Mouse (Mus musculus): ENCODE results near the gene Top2a. TPM values are rescaled to one million over a fixed set of nuclear protein-coding genes. Genes with fewer than 3 reads are reported as not detected.

The Top2a gene
- 100 to 1,000 TPM; 118 to 121 TPM for polyA plus RNA-seq (2017; shearing (Covaris generic))

DNA sequence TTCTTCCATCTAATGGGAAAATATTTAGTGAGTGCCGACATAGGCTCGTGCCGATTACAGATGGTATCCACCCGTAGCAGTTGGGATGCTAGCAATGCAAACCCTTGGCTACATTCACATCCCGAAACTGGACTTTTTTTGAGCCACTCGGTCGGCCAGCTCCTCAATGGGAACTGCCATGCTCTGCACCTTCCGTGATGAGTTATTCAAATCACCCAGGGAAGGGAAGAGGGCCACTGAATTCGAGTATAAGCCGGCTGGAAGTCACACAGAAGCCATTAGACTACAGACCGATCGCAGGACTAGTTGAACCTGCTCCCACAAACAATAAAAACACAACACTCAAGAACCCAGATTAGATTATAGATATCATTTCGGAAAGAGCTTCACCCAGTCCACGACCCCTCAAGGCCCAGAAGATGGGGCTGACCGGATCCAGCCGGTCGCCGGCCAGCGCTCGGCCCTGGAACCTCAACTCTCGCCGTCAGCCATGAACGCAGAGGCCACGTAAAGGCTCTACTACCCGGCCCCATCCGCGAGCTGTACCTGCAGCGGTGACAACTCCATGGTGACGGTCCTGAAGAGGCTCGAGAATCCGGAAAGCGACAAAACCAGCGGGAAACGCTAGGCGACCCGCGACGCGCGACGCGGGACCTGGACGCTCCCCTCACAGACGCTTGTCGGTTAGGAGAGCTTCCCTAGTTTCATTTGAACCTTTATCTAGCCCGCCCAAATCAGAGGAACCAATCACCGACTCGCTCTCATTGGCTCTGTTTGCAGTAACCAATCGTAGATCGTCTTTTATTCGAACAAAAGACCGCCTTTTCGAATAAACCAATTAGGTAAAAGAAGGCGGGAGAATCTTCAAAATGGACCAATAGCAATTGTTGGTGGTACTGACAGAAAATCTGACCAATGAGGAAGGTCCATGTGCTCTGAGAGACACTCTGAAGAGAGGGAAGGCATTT, at the start of gene Top2a:
Top2a (minus strand) TSS at position 690 of the 968 bp plus-strand sequence.
- ATAC-seq = peak; percentile 95

DNA sequence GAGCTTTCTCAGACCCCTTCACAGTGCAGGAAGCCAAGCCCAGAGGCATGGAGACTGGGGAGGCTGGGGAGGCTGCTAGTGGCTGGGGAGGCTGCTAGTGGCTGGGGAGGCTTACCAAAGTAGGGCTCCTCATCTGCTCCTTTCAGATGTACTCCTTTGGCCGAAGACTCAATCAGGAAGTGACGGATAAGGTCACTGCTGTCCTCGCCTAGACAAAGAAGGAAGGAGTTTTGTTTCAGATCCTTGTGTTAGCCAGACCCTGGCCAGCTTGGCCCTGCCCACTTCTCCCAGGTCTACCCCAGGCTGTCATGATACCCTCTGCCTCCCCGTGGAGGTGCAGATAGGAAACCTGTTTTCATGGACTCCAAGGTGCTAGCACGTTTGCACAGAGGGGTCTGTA, 49.8 kb upstream of the Top2a start:
- no peak for ATAC-seq

DNA sequence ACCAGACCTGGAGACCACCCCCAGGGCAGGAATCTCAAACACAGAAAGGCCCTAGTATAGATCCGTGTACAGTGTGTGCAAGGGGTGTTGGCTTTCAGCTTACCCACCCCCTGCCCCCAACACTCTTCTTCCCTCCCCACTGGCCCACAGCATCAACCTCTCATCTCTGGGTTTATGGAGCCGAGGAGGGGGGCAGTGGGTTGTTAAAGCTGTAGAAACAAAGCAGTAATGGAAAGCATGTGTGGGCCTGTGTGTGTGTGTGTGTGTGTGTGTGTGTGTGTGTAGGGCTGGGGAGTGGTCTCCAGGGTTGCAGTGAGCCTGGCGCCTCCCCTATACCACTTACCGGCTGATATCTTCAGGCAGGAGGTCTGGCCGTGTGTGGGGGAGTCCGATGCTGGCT, 47.9 kb upstream of the Top2a start:
- ATAC-seq = no peak

DNA sequence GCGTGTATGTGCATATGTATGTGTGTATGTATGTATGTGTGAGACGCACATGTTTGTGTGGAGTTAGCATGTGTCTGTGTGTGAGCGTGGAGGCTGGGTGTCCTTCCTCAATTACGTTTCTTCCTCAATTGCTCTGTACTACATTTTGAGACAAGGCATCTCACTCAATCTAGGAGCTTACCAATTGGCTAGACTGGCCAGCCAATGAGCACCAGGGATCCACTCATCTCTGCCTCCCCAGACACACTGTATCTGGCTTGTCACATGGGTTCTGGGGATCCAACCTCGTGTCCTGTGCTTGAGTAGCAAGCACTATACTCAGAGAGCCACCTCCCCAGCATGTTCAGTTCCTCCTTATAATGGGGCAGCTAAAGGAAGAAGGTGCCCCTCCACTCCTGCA, 44.5 kb upstream of the Top2a start:
- no peak for ATAC-seq

DNA sequence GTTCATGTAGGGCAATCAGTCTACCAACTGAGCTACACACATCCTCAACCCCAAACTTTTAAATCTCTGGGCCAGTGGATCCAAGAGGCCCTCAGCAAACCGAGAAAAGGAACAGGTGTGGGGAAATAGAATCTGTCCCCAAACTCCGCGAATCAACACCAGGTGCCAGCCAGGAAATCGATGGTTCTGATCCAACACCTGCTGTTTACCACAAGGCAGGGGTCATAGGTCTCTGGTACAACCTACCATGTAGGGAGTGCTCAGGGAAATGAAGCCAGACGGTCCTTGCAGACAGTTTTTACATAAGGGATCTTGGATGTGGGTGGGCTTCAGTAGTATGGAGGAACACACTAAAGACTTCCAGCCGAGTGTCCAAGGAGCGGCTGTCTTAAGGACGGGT, 43.6 kb upstream of the Top2a start:
- ATAC-seq = no peak

DNA sequence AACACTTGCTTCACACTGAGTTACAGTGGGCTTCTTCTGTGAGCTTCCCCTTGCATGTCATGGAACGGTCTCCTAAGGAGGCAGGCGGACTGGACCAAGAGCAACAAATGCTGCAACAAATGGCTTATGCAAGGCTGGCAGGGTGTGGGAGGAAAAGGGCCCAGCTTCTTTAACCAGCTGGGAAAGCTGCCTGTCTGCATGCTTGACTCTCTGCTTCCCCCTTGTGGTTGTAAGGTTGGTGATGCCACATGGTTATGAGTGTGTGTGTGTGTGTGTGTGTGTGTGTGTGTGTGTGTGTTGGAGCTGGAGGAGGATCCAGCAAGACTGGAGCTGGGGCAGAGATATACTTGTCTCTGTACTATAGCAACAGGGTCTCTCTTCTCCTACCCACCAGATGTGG, 42.0 kb upstream of the Top2a start:
- no peak for ATAC-seq

DNA sequence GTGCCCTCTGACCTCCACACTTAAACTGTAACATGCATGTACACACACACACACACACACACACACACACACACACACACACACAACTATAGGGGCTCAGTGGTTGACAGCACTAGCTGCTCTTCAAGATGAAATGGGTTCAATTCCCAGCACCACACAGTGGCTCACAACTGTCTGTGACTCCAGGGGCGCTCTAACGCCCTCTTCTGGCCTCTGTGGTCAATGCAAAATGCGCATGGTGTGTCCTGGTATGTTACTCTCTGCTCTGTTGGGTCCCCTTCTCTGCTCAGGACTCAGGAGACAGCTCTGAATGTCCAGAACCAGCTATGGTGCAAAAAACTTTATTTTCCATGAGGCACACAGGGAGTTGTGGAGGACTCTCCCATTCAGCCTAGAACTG, 41.4 kb upstream of the Top2a start:
- ATAC-seq = no peak

DNA sequence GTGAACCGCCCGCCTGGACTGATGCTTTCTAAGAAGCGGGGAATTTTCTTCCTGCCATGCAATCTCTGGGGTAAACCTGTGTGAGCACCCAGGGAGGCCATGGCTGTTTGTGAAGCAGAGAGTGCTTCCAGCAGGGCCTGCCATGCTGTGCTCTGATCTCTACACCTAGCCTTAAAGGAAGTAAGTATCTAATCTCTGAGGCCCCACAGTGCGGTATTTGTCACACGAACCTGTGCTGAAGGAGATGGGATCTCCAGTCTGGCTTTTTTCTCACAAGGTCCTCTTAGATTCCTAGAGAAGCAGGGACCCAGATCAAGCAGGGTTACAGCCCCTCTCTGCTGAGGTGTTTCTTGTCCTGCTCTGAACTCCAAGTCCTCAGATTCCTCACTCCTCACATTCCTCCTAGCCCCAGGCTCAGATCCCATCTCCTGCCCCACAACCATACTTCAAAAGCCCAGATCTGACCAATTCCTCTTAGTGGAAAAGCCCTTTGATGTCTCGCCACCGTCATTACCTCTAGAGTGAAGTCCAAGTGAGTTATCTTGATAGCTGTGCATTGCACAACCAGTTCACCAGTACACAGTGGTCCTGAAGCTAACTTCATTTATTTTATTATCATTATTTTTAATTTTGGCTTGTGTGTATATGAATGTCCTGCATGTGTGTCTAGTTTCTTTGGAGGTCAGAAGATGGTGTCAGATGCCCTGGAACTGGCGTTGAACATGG, 39.6 kb upstream of the Top2a start:
- no peak for ATAC-seq

DNA sequence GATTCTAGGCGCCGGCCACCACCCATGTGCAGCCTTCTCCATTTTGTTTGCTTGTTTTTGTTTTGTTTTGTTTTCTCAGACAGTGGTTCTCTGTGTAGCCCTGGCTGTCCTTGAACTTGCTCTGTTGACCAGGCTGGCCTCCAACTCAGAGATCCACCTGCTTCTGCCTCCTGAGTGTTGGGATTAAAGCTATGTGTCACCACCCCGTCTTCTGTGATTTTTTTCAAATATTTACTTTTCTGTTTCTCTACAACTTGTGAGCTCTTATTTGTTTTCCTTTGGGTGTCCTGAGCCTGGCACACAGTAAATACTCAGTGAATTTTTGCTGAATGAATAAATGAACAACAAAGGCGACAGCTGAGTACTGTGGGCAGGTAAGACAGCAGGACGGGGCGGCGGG, 38.7 kb upstream of the Top2a start:
- ATAC-seq = no peak

DNA sequence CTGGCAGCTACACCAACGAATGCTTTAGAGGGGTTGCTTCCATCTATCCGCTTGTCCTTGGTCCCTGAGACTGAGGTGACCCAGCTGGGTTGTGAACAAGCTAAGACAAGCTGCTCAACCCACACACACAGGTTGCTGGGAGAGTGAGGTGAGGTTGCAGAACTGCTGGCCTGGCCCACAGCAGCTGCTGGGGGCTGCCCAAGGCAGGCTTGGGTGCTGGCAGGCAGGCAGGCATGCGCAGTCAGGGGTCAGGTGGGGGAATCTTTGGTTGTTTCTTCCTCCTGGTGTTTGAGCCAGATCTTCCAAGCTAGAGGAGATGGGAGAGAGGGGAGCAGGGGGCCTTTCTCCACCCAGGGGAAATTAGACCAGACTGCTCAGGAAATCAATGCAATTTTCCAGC, 36.4 kb upstream of the Top2a start:
- ATAC-seq = no peak

DNA sequence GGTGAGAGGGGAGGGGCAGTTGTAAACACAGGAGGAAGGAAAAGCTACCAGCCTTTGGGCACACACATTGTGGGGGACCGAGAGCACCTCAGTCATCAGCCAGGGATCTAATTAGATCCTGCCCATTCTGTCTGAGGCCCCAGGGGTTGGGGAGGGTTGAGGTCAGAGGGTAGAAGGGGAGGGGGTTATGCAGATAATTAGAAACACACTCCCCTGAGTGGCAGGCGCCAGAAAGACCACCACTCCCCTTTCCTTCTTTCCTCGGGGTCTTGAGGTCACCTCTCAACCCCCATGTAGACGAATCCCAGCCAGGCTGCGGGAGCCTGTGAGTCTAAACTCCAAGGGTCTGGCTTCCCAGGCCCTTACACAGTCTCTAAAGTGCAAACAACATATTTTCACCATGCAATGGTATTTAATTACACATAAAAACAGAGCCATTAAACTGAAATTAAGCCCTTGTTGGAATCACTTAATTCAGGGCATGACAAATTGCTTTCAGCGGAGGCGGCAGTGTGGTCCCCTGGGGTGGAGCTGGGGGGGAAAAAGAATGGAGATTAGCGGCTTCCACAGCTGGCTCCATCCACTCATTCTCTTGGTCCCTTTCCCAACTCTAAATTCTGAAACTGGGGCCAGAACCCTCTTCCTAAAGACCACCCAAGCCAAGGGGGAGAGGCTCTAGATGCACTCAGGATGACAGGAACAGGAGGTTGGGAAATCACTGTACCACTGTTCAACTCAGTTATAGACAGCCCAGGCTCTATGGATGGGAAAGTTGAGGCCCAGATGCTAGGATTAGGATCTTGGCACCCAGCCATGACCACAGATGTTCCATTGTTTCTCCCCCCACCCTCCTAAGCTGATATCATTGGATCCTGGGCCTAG, 31.8 kb upstream of the Top2a start:
- no peak for ATAC-seq

DNA sequence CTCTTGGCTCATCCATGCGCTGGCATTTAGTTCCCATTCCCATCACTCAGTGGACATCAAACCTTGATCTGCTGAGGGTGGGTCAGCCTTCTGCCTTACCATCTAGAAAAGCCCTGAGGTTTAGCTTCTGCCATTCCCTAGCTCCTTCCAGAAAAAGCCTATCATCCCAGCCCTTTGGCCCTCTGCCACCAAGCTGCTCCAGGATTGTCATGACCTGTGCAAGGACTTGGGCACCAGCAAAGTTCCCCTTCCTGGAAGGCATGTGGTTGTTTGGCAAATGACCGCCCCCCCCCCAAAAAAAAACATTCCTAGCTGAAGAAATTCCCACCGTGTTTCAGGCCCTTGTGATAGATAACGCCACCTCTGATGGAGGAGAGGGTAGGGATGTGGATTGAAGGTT, 31.2 kb upstream of the Top2a start:
- no peak for ATAC-seq

DNA sequence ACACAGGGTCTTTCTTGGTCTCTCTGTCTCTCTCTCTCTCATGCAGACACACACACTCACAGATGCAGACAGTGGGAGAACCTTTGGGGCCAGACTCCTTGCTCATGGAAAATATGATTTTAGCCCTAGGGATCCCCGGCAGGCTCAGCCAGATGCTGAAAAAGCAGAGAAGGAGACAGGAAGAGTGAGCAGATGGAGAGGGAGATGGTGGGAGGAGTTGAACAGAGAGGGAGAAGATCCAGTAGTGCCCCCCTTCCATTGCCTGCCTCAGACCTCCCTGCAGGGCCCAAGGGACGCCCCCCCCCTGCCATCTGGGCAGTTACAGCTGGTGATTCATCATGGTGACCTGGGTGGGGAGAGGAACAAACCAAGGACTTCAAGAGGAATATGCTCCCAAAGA, 23.7 kb upstream of the Top2a start:
- ATAC-seq = no peak

DNA sequence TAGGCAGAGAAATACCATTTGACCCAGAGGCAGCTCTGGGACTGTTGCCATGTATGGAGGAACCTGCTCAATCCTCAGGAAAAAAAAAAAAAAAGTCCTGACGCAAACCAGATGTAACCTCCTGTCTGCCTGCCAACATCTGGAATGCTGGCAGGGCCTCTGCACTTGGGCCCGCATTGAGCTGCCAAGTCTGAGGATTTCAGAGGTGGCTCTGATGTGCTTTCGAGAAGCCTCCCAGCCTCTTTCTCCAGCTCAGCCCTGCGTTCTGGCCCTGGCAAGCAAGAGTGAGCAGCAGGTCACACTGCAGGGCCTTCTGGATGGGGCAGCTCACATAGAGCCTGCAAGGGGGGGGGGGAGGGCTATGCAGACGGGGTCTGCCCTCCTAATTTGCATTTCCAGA, 23.1 kb upstream of the Top2a start:
- ATAC-seq = no peak

DNA sequence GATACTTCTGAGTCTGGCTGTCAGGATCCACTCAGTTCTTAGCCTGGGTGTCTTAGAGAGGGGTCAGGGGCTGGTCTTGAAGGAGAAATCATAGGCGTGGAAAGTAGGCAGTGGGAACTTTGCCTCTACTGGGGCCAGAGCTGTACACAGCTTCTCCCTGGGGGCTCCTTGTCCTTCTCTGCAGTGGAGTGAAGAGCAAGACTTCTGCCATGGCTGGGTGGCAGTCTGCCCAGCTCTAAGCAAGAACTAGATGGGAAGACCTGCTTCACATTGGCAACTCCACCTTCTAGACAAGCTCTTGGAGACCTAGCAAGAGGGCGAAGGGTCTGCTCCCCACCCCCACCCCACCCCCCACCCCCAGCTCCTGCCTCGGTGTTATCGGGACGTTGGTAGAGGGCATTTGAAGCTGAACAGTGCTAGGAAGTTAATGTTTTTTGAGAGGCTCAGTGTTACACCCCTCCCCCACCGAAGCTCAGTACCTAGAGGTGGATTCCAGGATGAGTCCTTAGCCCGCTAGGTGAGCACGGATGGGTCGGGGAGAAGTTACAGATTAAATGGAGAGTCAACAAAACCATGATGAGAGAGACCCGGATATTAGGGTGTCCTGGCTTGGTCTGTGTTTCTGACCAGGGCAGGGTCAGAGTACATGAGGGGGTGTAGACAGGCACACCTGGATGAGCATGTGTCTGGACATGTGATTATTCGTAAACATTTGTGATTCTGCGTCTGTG, 21.3 kb upstream of the Top2a start:
- no peak for ATAC-seq

DNA sequence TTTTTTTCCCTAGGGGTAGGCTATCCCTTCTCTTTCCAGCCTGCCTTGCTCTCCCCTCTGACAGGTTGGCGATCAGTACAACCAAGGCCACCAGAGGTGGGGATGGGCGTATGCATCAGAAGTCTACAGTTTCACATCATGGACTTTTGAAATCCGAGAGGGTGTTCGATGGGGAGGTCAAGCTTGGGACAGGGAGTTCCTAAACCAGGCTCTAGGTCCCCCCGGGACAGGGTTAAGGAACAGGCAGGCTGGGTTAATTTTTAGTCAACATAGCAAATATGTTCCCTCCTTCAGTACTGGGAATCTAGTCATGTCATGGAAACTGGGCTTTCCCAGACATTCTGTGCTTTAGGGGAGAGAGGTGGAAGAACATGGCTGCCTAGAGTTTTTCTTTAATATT, 20.3 kb upstream of the Top2a start:
- no peak for ATAC-seq

DNA sequence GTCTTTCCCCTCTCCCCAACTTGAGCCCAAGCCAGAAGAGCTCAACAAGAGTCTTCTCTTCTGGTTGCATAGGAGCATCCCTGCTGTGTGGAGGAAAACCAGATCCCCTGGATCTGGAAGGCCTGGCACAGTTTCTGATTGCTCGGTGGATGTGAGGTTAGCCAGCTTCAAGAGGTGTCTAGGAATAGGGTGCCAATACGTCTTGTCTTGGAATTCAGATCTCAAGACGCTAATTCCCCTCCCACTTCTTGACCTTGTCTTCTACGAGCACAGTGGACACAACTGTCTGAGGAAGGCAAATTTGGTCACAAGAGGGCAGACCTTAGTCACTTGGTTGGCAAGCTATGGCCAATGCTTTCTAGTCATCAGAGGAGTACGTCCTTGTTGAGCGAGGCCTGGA, 19.6 kb upstream of the Top2a start:
- ATAC-seq = no peak

DNA sequence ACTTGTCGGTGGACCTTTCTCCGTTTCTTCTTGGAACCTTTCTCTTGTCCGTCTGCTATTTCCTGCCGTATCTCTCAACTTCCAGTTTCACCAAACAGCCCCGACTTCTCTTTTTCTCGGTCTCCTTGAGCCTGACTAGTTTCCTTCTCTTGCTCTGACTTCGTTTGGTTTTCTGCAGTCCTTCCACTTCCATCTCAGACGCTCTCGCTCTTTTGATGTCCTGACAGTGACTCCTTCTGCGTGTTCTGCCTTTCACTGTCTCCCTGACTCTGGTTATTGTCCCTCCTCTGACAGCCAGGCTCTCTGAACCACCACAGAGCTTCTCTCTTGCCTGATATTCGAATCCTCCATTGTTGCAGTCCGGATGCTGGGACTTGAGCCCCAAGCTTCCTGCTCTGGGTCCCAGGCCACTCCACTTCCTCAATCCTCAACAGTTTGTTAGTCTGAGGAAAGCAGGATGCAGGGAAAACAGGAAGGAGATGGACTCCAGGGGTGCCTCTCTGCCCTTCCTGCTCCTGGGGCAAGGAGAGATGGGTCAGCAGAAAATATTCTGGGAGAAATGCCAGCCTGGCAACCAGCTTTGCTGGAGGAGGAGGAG, 18.9 kb upstream of the Top2a start:
- ATAC-seq = peak; percentile 21

DNA sequence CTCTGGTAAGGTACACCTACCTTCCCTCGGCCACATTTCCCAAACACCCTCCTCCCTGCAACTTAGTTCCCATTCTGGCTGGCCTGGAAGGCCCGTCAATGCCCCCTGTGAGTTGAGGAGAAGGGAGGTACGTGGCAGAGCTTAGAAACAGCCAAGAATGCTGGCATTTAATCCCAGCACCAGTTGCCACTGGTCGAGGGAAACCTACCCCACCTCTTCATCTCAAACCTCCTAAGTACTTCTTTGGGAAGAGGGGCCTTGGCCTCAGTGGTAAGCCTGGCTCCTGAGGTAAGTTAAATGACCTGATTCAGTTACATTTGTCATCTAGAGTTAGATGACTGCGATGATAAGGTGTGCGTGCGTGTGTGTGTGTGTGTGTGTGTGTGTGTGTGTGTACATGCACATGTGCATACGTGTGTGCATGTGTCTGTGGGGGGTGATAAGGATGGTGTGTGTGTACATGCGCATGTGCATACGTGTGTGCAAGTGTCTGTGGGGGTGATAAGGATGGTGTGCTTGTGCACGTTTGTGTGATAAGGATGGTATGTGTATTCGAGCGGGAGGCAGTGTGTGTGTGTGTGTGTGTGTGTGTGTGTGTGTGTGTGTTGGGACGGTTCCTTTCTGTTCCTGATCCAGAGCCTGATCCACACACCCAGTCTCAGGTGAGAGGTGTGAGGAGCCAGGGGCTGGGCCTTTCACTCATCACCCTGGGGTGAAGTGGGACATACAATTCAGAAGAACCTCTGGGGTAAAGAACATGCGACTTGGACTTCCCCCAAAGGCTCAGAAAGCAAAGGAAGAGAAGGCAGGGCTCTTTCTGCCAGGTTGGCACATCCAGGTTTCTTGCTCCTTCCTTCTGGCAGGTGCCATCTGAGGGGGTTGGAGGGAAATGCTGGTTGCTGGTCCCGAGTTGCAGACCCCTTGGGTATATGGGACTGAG, 18.1 kb upstream of the Top2a start:
- ATAC-seq = no peak

DNA sequence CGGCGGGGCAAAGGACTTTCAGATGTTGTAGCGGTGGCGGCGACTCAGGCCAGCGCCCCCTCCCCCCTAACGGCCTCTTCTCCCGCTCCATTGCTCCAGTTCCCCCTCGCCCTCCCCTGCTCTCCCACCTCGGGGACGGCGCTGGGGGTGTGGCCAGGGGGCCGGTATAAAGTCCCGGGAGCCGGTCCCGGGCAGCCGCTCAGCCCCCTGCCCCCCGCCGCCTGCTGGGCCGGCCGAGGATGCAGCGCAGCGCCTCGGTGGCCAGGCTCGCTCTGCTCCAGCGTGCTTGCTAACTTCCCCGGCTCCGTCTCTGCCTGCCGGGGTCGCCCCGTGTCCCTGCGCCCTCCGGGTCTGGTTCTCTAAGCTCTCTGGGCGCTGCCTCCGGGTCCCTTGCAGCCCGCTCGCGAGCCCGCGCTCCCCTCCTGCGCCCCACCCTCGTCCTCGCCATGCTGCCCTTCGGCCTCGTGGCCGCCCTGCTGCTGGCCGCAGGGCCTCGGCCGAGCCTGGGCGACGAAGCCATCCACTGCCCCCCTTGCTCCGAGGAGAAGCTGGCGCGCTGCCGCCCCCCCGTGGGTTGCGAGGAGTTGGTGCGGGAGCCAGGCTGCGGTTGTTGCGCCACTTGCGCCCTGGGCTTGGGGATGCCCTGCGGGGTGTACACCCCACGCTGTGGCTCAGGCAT, 17.2 kb upstream of the Top2a start, which contains the start of gene Igfbp4:
Igfbp4 (plus strand) TSS at position 194 of the 679 bp plus-strand sequence.
- no peak for ATAC-seq

Measured in activated CD4-positive, CD25-positive, alpha-beta regulatory T cell, adult 4 months (primary cell).